Mouse (Mus musculus): ENCODE results near the gene Adgra3. TPM values are rescaled to one million over a fixed set of nuclear protein-coding genes. Genes with fewer than 3 reads are reported as not detected.
A peak's percentile ranks its signal among the peaks of the same experiment; 100 is the strongest.

The Adgra3 gene
- polyA plus RNA-seq, 1 experiment from 2014 or later: 45.5 TPM

DNA sequence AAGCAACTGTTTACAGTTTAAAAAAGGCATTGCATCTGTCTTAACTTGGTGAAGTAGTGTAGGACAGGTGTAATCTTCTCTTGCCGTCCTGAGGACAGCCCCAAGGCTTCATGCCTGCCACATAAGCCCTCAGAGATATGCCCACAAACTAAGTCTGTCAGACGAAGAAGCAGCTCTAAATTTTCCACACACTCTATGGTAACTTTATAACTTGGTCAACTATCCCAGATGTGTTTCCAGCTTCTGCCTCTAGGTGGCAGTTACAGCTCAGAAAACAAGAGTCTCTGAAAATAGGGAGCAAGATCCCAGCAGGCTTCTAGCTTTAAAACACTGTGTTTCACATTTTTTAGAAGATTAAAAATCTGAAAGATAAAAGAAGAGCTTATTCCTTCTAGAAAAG, 82.8 kb downstream of the Adgra3 start:
- no peaks in the 10 kb centered on the region for H3K9me3 ChIP-seq (ENCODE audit: low read depth, low read length)
- peak; percentile 81 for TF ChIP-seq CTCF (IDR thresholded peaks at IDR 0.05; ENCODE audit: low read depth)
- no peak overlapping the region for H3K4me3 ChIP-seq (ENCODE audit: low read depth, low read length)
- 58% methylated on average over 2 of the region's 2 CpGs for WGBS
- ATAC-seq (ENCODE audit: insufficient read depth) (peak; percentile 32; the same call in 1 of the 2 replicates), DNase-seq (peak; percentile 91)
- no peaks in the 10 kb centered on the region for H3K27me3 ChIP-seq (ENCODE audit: insufficient read depth, low read length)
- peaks cover 31% of the 10 kb centered on the region; the same call in 1 of the 2 replicates for H3K36me3 ChIP-seq (ENCODE audit: insufficient read depth)
- no peak overlapping the region for H3K9ac ChIP-seq
- no peaks in the 10 kb centered on the region for H3K4me1 ChIP-seq (ENCODE audit: insufficient read depth)
- no peak overlapping the region for H3K4me2 ChIP-seq
- H3K27ac ChIP-seq (ENCODE audit: low read depth): no peak overlapping the region

DNA sequence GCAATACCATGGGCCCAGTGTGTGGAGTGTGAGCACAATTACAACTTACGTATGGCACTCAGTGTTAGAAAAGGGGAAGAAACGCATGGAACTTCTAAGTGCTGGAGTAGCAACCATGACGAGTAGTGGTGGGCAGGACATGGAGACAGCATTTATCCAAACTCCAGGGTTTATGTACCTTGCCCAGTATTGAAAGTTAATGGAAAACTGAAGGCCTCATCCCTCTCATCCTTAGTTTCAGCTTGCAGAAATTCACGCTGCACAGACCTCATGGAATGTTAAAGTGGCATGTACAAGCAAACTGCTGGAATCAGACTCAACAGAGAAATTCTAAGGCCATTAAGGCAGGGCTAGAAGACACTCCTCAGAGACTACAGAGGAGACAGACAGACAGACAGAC, 84.6 kb downstream of the Adgra3 start:
- no peak overlapping the region for H3K4me2 ChIP-seq
- no peak for ATAC-seq (ENCODE audit: insufficient read depth)
- no peaks in the 10 kb centered on the region for H3K9me3 ChIP-seq (ENCODE audit: low read depth, low read length)
- H3K4me3 ChIP-seq (ENCODE audit: low read depth, low read length): no peak overlapping the region
- peaks cover 43% of the 10 kb centered on the region; the same call in 1 of the 2 replicates for H3K36me3 ChIP-seq (ENCODE audit: insufficient read depth)
- no peaks in the 10 kb centered on the region for H3K4me1 ChIP-seq (ENCODE audit: insufficient read depth)
- TF ChIP-seq CTCF (IDR thresholded peaks at IDR 0.05; ENCODE audit: low read depth): no peak
- no peak for DNase-seq
- WGBS: 93% methylated on average over 4 of the region's 4 CpGs
- no peaks in the 10 kb centered on the region for H3K27me3 ChIP-seq (ENCODE audit: insufficient read depth, low read length)
- H3K9ac ChIP-seq: no peak overlapping the region
- no peak overlapping the region for H3K27ac ChIP-seq (ENCODE audit: low read depth)

DNA sequence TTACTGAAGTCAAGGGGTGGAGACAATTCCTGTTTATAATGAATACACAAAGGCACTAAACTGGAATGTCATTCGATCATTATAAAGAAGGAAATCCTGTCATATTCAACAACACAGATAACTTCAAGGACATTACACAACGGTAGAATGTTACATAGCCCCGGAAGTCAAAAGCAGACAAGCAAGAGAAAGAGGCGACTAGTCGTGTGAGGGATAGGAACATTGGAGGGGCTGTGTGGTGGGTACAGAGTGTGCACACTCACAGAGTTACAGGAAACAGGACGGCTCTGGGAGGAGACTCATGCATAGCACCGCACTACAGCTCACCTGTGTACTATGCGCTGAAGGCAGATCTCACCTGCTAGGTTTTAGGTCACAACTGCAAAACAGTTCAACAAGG, 89.1 kb downstream of the Adgra3 start:
- Histone ChIP-seq H3K27ac (ENCODE audit: low read depth) (no peak overlapping the region), H3K4me2 (no peak overlapping the region), H3K4me1 (ENCODE audit: insufficient read depth) (no peaks in the 10 kb centered on the region), H3K9ac (no peak overlapping the region), H3K27me3 (ENCODE audit: insufficient read depth, low read length) (no peaks in the 10 kb centered on the region), H3K4me3 (ENCODE audit: low read depth, low read length) (no peak overlapping the region), H3K9me3 (ENCODE audit: low read depth, low read length) (no peaks in the 10 kb centered on the region), H3K36me3 (ENCODE audit: insufficient read depth) (peaks cover 47% of the 10 kb centered on the region)
- no peak for TF ChIP-seq CTCF (IDR thresholded peaks at IDR 0.05; ENCODE audit: low read depth)
- 71% methylated on average over 8 of the region's 8 CpGs for WGBS
- ATAC-seq (ENCODE audit: insufficient read depth) (no peak), DNase-seq (peak; percentile 9)

DNA sequence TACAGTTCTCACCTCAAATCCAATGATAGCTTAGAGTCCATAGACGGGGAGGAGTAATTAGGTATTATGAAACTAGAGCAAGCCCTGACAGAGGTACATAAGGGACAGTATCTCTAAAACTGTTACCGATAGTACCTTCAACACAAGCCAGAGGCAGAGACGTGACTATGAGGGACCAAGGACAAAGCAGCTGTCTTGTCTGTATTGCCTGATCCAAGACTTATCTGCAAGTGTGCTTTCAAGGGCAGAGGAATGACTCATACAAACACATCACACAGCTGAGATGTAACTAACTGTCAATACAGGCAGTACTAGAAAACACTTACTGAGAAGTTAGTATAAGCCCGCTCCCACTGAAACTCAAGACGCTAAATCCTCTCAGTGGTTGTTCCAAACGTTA, 91.1 kb downstream of the Adgra3 start:
- no peaks in the 10 kb centered on the region for H3K27me3 ChIP-seq (ENCODE audit: insufficient read depth, low read length)
- H3K9me3 ChIP-seq (ENCODE audit: low read depth, low read length): no peaks in the 10 kb centered on the region
- no peak for ATAC-seq (ENCODE audit: insufficient read depth)
- 80% methylated on average over 6 of the region's 6 CpGs for WGBS
- no peaks in the 10 kb centered on the region for H3K4me1 ChIP-seq (ENCODE audit: insufficient read depth)
- H3K4me3 ChIP-seq (ENCODE audit: low read depth, low read length): no peak overlapping the region
- H3K36me3 ChIP-seq (ENCODE audit: insufficient read depth): peaks cover 43% of the 10 kb centered on the region
- no peak overlapping the region for H3K4me2 ChIP-seq
- no peak for TF ChIP-seq CTCF (IDR thresholded peaks at IDR 0.05; ENCODE audit: low read depth)
- H3K27ac ChIP-seq (ENCODE audit: low read depth): no peak overlapping the region
- H3K9ac ChIP-seq: no peak overlapping the region
- DNase-seq: no peak

DNA sequence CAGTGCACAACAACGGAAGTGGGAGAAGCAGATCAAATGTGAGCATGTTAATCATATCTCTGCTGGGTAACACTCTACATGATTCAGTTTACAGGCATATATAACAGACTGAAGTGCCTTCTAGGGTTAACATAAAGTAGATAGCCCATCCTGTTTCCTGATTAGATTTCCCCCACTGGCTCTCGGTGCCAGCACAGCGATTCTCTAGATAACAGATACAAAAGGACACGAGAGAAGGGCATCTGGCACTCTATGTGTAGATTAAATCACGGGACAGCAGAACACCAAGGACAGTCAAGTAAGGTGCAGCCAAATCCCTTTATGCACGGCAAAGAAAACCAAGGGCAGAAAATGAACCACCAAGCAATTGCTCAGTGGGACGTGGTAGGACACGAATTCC, 93.0 kb downstream of the Adgra3 start:
- DNase-seq (no peak), ATAC-seq (ENCODE audit: insufficient read depth) (no peak)
- Histone ChIP-seq H3K36me3 (ENCODE audit: insufficient read depth) (peaks cover 48% of the 10 kb centered on the region), H3K4me1 (ENCODE audit: insufficient read depth) (no peaks in the 10 kb centered on the region), H3K9ac (no peak overlapping the region), H3K27ac (ENCODE audit: low read depth) (no peak overlapping the region), H3K4me2 (no peak overlapping the region), H3K9me3 (ENCODE audit: low read depth, low read length) (no peaks in the 10 kb centered on the region), H3K27me3 (ENCODE audit: insufficient read depth, low read length) (no peaks in the 10 kb centered on the region), H3K4me3 (ENCODE audit: low read depth, low read length) (no peak overlapping the region)
- no peak for TF ChIP-seq CTCF (IDR thresholded peaks at IDR 0.05; ENCODE audit: low read depth)
- WGBS: 66% methylated on average over 8 of the region's 8 CpGs

DNA sequence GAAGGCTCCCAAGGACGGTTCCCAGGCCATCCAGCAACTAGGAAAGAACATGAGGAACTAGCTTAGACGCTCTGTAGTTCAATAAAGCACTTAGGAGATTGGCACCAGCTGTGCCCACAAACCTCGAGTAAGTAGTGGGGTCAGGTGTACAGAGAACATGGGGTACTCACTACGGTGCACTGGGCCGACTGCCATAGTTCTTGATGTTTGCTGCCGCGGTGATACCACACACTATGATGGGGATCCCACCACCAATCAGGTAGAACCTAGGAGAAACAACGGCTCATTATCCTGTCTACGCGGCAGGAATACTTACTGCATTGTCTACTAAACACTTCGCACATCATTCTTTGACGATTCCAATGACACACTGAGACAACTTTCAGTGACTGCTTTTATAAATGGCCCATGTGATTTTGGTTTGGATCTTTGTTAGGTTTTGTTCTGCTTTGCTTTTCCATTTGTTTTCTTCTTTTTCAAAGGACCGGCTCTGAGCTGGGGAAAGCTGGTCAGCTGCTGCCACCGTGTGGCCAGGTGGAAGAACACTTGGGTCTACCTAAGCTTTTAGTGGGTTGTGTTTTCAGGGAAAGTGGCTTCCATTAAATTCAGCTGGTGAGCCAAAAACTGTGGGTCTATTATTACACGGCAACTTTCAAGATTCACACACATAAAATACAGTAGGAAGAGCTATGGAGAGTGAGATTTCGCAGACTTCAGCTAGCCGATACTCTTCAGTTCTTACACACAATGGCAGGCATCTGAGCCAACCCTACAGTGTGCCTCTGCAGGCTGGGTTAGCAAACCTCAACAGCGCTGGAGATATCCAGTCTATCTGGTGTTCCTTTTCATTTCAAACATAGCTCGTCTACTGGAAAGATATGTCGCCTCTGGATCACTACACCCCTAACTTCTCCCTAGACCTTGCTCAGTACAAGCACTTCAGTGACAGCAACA, 97.1 kb downstream of the Adgra3 start:
- DNase-seq: peak; percentile 68
- TF ChIP-seq CTCF (IDR thresholded peaks at IDR 0.05; ENCODE audit: low read depth): peak; percentile 69
- peaks cover 55% of the 10 kb centered on the region for H3K36me3 ChIP-seq (ENCODE audit: insufficient read depth)

DNA sequence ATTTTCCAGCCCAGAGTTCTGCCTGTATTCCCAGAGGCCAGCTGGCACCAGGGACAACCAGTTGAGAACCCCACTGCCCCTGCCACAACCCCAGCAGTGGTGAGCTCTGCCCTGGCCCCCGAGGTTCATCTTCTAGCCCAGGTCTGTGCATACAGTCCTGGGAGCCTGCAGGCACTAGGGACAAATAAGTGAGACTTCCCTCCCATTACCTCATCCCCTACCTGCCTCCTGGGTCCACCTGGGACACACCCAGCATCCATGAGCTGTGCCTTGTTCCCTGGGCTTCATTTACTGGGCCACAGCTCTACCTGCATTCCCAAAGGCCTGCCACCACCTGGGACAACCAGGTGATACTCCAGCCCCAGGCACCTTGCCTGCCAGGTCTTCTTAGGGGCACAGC, 122.5 kb downstream of the Adgra3 start:
- H3K4me2 ChIP-seq: no peak overlapping the region
- H3K36me3 ChIP-seq (ENCODE audit: insufficient read depth): no peaks in the 10 kb centered on the region
- 74% methylated on average over 1 of the region's 1 CpGs for WGBS
- no peak overlapping the region for H3K4me3 ChIP-seq (ENCODE audit: low read depth, low read length)
- H3K27me3 ChIP-seq (ENCODE audit: insufficient read depth, low read length): no peaks in the 10 kb centered on the region
- DNase-seq (no peak), ATAC-seq (ENCODE audit: insufficient read depth) (no peak)
- no peaks in the 10 kb centered on the region for H3K4me1 ChIP-seq (ENCODE audit: insufficient read depth)
- H3K27ac ChIP-seq (ENCODE audit: low read depth): no peak overlapping the region
- H3K9me3 ChIP-seq (ENCODE audit: low read depth, low read length): no peaks in the 10 kb centered on the region
- TF ChIP-seq CTCF (IDR thresholded peaks at IDR 0.05; ENCODE audit: low read depth): no peak
- H3K9ac ChIP-seq: no peak overlapping the region

More for the DNA sequence above, 97.1 kb downstream of the Adgra3 start:
- Histone ChIP-seq H3K27ac (ENCODE audit: low read depth) (no peak overlapping the region), H3K4me3 (ENCODE audit: low read depth, low read length) (no peak overlapping the region), H3K9me3 (ENCODE audit: low read depth, low read length) (no peaks in the 10 kb centered on the region), H3K4me2 (no peak overlapping the region), H3K4me1 (ENCODE audit: insufficient read depth) (no peaks in the 10 kb centered on the region), H3K27me3 (ENCODE audit: insufficient read depth, low read length) (no peaks in the 10 kb centered on the region), H3K9ac (no peak overlapping the region)
- peak; percentile 49; the same call in 1 of the 2 replicates for ATAC-seq (ENCODE audit: insufficient read depth)
- 86% methylated on average over 20 of the region's 20 CpGs for WGBS
